Mouse (Mus musculus) frontal cortex, adult (tissue): ENCODE data around the gene Itpkb.
"Not testable (repeated sequence)": the region's sequence is repeated elsewhere in the genome, so short reads cannot be mapped to it uniquely, and the experiment has no call there.

ENCODE experiments used
- ATAC-seq: cut with Nextera tagmentation; 2 replicates; pipeline ENCODE4 v1.9.2; 2017; ENCODE audit warnings: mild to moderate bottlenecking, moderate library complexity, mixed read lengths; ENCODE audit not compliant: low TSS enrichment

Gene Itpkb

DNA sequence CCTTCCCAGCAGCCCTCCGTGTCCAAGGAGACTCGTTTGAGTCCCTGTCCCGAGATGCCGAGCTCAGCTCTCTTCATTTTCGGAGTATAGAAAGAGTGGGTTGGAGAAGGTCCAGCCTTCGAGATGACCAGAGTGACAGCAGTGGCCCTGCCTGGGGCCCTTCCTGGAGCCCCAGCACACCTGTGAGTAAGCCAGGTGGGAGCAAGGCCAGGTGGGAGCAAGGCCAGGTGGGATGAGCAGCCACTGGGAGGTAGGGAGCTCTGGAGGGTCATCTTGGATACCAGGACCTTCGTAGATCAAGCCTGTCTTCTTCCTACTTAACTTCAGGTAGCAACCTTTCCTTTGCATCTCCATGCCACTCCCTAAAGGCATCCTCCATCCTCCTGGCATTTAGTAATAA, 37.8 kb downstream of the Itpkb start:
- ATAC-seq, result no peak

DNA sequence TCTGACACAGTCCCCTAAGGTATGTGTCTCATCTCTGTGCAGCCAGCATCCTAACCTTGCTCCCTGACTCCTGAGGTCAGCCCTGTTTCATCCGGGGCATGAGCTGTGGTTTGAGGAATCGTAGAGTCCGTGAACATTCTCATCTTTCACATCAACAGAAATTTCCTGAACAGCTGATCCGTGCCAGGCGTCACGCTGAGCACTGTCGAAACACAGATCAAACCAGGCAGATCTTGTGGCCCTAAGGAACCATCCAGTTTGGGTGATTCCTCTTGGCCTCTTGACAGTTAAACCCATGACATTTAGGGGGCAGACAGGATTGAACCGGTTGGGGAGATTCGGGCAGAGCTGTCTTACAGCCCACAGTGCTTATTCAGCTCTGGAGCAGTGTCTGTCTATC, 38.4 kb downstream of the Itpkb start:
- no peak for ATAC-seq

DNA sequence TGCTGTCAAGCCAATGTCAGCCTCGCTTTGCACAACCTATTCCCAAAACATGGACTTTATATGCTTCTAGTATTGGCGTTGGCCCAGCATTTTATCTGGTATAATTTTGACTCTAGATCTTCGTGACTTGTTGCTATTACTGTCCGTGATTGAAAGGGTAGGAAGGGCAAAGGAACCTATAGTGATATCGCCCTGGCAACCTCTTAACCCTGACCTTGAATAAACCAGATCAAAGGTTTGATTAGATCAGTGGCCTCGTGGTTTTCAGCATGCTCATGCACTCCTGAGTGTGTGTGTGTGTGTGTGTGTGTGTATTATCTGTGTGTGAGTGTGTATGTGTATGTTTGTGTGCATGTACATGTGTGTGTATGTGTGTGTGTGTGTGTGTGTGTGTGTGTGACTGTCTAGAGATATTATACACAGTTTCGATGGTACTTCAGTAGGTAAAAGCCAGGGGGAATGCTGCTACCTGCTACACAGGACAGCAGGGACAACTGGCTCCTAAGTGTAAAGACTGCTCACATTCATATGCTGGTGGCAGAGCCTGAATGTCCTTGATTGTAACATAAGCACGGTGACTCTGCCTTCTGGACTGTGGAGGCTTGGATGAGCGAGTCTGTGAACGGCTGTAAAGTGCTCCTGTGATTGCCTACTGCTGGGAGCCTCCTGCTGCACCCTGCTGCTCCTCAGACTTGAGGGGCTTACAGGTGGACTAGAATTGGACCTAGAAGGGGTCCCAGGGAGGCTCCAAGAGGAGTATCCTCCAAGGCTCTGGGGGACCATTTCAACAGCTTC, 40.8 kb downstream of the Itpkb start:
- ATAC-seq, result no peak

DNA sequence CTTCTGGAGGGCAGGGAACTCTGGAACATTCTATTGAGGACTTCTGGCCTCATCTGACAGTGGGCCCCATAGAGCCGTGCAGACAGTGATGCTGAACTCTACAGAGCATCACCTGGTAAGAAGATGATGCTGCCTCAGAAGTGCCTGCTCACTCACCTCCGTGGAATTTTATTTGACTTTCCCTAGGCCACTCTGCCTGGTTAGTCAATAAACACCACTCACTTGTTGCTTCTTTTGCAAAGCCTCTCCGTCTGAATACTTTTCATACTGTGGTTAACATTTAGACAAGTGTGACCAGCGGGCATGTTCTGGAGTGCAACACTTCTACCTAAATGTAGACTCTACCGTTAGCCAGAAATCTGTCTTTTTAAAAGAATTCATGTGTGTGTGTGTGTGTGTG, 42.0 kb downstream of the Itpkb start:
- not testable (repeated sequence) for ATAC-seq

DNA sequence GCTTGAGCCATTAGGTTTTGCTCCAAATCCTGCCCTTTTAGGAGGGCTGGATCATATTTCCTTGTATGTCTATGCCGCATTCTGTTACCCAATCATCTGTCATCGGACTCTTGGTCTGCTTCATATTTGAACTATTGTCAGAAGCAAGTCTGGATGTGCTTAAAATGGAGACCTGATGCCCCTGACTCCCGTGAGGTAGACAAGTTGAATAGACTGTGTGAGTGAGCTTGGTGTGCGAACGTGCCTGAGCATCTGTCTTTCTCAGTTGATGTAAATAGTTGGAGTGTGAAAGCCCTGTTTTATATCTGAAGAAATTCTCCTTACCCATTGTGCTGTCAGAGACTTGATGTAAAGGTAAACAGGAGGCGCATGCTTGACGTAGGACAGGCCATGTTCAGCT, 46.3 kb downstream of the Itpkb start:
- ATAC-seq, result no peak

DNA sequence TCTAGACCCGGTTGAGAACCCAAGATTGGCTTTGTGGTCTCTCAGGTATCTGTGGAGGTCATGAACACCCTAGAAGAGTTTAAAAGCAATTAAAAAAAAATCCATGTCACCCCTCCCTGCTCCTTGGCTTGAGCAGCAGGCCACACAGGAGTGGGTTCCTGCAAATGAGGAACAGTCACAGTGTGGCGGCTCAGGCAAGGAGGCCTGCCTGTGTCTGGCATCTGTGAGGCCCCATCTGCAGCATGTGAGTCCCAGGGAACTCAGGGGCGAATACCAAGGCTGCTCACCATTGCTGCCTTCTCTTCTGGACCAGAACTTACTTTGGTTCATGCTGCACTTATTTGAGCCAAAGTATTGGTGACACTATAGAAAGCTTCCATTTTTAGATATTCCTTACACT, 49.3 kb downstream of the Itpkb start:
- no peak for ATAC-seq

DNA sequence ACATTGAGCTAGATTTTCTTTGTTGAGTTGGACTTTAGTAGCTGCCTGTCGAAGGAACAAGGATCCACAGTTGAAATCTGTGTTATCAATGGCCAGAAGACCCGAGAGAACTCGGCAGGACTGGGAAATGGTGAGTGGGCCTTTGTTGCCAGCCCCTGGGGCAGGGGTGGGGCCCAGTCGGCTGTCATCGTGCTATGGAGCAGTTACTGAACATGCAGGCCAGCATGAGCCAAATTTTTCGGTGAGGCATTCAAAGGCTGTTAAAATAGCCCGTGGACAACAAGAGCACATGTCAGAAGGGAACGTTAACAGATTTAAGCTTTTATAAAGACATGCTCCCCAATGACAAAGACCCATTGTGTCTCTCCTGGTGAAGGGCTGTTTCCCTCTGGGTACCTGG, 52.1 kb downstream of the Itpkb start:
- ATAC-seq, result no peak

DNA sequence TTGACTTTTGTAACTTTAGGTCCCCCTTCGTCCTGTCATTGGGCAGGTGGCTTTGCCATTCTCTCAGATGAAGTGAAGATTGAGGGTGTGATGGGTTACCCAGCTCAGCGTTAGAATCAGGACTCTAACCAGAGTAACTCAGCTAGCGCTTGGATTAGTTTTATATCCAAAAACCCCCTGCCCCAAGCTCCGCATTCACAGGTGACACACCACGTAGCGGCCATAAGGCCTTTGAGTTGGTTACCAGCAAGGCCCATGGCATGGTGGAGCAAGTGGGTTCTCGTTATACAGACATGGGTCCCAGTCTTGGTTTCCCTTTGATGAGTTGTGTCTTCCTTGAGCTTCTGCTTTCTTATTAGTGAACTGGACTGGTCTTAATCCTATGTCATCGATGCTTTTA, 53.6 kb downstream of the Itpkb start:
- ATAC-seq, result no peak

DNA sequence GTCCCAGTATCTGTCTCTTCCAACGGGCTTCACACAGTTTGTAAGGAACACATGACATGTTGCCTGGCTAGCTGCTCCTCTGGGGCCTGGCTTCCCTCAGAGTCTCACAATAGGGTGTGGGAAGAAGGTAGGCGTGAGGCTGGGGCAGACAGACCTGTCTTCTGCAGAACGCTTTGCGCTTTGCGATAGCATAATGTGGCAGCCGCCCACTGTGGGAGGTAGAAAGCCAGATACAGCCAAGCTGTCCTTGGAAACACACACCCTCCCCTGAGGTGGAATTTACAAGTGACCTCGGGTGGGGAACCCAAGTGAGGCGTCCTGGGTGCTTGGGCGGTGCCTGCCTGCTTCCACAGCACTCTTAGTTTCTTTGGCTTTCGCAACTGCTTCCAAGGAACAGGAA, 54.2 kb downstream of the Itpkb start:
- ATAC-seq, result peak; percentile 60

DNA sequence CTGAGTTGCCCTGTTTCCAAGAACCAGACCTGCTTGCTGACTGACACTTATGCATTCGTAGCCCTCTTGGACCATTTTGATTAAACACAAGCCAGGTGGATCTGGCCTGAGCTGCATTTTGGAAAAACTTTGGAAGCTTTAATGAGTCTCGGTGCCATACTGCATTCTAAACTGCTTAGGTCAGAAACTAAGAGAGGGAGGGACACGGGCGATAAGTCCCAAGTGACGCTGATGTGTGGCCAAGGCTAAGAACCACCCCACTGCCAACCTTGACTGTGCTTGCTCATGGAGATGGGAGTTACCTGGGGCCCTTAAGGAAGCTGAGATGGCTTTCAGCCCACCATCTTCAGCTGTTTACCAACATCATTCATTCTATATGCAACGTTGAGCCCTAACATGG, 55.0 kb downstream of the Itpkb start:
- no peak for ATAC-seq

DNA sequence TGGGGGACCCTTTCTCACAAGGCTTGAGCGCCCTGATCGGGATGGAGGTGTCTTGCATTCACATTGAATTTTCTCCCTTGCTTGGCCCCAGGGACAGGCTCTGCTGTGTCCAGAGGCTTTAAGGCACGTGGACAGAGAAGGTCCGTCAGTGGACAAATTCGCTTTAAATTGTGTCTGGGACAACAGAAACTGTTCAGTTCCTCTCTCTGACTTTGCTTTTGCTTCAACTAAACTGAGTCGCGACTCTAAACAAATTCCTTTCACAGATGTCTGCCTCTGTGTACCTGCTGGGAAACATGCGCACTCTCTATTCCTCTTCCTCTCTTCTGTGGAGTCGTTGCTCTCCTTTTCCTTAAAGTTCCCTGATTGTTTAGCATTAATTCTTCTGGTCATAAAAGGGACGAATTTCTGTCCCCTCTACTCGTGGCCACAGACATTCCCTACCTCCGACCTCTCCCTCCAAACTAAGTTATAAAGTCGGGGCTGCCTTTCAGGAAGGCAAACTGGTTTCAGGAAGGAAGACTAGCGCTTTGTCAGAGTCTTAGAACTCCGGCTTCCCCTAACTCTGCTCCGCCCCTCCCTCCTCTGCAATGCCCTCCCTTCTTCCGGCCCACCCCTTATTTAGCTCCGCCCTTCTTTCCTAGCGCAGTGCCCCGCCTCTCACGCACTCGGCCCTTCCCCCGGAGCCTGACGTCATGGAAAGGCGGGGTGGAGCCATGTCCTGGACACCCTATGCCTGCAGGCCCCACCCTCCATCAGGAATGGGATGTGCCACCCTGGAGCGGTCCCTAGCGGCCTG, 56.9 kb downstream of the Itpkb start:
- ATAC-seq, result peak; percentile 95

DNA sequence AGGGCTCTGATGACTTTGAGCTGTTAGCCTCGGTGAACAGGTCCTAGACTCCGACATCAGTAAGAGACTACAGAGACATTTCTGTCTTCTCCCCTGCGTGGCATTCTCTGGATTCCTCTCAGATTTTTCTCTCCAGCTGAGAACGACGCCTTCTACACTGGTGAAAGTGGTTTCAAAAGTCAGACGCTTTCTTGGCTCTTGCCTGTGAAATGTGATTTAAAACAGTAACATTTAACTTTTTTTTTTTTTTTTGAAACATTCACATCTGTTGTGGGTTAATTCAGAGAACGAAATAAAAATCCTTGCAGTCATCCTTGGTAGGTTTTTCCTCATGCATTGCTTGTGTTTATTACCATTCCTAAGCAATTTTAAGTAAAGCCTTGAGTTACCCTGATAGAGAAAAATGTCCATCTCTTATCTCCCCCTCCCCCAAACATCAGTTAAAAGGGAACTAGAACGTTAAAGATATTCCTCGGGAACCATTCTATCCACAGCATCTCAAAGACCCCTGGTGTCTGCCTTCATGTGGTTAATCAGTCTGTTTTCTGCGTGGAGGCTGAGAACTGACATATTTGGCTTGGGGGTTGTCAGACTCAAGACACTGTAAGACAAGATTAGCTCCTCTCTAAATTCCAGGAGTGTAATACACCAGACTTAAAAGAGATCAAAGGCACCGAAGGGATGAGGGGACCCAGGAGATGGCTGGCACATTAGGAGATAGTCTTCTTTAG, 57.6 kb downstream of the Itpkb start:
- ATAC-seq, result no peak

DNA sequence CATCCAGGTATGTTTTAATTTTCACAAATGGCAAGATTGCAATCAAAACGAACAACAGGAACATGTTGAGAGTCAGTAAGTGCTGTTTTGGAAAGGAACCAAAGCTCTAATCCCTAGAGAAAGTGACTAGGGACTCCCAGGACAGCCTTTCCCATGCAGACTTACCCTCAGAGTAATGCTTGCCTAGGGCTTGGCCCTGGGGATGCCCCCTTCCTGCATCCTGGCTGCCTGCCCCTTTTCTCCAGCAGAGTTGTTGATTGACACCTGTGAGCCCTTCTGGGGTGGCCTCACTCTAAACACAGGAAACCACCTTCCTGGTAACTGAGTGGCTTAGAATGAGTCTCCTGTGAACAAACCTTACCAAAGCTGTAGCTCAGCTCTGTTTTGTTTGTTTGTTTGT, 58.2 kb downstream of the Itpkb start:
- no peak for ATAC-seq

DNA sequence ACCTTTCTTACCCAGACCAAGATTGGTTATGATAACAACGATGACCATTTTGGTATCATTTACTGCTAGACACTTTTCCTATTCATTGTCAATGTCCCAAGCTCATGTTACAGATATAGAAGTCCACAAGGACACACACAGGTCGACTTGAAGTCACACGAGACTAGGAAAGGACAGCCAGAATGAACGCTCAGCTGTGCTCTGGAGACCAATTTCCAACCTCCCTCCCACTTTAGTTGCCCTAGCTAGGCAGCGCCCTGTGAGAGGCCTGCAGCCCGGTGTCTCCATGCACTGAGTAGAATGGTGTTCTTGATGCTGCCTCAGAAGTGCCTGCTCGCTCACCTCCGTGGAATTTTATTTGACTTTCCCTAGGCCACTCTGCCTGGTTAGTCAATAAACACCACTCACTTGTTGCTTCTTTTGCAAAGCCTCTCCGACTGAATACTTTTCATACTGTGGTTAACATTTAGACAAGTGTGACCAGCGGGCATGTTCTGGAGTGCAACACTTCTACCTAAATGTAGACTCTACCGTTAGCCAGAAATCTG, 59.0 kb downstream of the Itpkb start:
- not testable (repeated sequence) for ATAC-seq

DNA sequence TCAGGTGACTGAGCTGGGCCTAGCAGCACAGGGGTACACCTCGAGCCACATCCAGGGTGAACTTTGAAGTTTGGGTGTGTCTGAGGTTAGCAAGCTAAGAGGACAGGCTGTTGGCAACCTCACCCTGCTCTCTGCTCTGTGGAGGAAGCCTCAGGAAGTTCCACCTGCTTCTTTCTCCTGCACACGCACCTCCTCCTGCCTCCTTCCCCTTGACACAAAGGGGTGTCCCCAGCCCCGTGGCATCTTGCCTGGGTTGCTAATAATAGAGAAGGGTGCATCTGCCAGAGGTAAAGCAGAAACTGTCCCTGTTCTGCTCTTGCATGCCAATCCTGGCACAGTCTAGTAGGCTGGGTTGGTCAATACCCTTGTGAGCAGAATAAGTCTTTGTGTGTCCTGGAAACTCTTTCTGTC, 60.0 kb downstream of the Itpkb start:
- no peak for ATAC-seq

DNA sequence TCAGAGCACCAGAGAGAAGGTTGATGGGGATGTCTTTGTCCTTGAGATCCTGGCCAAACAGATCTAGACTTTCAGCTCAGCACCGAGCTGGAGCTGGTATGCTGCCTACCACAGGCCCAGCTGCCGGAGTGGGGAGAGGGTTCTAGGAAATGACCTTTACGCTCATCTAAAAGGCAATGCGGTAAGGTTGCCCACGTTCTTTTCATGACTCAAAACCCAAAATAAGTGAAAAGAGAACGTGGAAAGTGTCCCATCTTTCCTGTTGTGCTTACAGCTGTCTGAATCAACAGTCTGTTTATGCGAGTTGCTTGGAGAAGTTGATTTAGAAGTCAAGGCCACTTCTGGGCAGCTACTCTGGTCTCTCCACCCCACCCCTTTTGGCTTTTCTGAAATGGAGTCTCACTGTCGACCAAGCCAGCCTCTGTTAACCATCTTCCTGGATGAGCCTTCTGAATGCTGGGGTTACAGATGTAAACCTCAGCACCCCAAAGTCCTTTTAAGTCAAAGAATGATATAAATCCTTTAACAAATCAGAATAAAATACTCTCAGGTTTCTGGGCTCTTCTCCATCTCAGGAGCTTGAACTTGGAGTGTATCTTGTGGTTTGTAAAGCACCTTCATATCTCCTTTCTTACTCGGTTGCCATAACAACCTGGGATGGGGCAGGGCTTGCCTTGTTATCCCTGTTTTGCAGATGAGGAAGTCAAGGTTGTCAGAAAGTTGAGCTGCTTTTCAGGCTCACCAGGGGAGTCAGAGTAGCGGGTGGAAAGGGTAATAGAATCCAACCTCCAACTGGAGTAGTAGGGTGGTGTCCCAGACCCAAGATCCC, 60.7 kb downstream of the Itpkb start:
- ATAC-seq, result no peak

DNA sequence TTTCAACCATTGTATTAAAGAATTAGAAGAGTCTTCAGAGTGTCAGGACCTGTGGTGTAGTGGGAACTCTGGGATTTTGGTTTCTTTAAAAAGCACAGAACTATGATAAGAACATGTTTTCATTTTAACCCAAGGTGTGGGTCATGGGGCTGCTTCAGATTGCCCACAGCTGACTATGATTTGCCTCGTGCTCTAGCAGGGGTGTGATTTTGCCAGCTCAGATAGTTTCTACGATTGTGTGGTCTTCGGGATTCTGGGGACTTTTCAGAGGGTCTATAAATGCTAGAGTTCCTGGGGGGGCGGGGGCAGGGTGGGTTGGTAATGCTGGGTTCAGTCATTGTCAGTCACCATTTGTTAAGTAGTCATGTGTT, 61.3 kb downstream of the Itpkb start:
- ATAC-seq, result no peak

DNA sequence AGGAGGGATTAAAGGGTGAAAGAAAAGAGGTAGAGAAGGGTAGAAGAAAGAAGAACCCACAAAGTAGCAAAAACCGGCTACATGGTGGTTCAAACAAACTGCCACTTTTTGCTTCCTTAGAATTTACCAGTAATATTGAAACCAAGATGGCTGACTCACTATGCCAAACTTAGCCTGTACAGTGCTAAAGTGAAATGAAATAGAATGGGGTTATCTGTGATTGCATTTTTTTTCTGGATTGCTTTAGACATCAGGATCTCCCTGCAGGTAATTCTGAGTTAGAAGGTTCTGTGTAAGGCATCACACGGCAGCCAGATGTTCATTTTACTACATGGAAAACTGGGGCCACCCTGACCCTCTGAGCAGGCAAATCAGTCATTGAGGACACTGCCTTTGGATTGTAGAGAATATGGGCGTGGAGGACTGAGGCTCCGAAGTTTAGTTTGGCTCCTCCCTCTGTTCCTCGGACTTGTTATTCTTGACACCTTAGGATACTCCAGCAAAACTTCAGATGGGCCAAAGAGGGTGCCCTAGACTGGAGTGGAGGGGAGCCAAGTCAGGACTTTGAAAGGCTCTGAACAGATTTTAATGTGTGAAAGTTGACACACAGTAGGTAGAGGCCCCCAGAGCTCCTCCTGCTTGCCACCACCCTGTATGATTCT, 62.0 kb downstream of the Itpkb start:
- no peak for ATAC-seq

DNA sequence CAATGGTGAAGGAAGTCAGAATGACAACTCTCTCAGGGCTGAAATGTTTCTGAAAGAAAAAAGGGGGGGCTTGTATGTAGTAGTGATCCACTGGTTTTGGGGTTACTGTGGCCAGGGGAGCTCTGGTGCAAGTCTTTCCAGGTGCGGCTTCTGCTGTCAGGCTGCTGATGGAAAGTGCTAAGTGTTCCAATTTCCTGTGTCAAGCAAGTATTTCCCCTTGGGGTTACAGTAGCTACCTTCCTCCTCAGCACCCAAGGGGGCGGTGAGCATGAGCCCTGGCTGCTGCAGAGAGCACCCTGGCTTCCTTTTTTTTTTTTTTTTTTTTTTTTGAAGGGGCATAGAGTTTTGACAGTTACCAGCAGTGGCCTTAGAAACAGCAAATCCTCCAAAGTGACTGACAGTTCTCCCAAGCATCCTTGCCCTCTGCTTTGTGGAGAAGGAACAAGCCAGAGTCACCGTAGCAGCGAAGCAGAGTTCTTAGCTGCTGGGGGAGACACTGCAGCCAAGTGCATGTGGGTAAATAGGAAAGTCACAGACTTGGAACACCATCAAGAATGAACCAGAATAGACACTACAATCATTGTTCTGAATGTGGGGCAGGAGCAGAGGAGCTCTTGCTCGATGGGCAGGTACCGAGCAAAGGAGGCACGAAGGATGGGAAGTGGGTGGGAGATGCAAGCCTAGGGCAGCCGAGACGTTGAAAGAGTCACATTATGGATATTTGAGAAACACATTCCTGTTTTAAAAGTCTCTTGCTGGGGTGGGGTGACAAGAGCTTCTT, 62.9 kb downstream of the Itpkb start:
- ATAC-seq, result peak; percentile 50

DNA sequence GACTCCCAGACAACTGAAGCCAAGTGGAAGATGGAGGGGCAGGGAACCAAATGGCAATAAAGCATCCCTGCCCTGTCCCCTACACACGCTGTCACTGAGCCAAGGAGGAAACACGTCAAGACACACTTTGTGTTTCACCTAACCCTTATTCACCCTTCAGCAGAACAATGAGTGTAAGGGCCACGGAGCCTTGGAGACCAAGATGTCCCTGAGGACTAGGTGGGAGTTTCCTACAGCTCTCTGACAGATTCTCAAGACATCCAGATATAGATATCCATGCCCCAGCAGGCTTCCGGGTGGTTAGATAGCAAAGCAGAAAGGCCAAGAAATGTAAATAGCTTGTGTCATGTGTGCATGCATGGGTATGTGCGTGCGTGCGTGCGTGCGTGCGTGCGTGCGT, 63.6 kb downstream of the Itpkb start:
- no peak for ATAC-seq
